Mouse (Mus musculus) limb, embryonic 14.5 days (tissue): ENCODE measurements around the gene Flt1. TPM values are rescaled to one million over a fixed set of nuclear protein-coding genes. Genes with fewer than 3 reads are reported as not detected.
"Not testable (repeated sequence)": the region's sequence is repeated elsewhere in the genome, so short reads cannot be mapped to it uniquely, and the experiment has no call there.

ENCODE experiments used
- ATAC-seq: fragments of 200-750 bp; cut with Nextera tagmentation; 2 replicates; pipeline ENCODE4 v1.8.0; 2017; ENCODE audit warnings: low read depth, moderate number of reproducible peaks, moderate TSS enrichment; ENCODE audit not compliant: low FRiP score
- DNase-seq: peaks from one replicate; pipeline ENCODE4 v3.0.0-alpha.2; 2015; ENCODE audit warnings: low spot score
- H3K27ac ChIP-seq: fragments of 300-500 bp; sonication (generic); replicated peaks from 2 replicates; pipeline ENCODE4 v1.5.1; 2014; ENCODE audit warnings: low read depth, mild to moderate bottlenecking, low read length, moderate library complexity, mixed read lengths
- H3K27me3 ChIP-seq: fragments of 300-500 bp; sonication (generic); 2 replicates; pipeline ENCODE4 v1.6.1; 2014; ENCODE audit warnings: low read length, mixed read lengths; ENCODE audit not compliant: control insufficient read depth, insufficient read depth
- H3K36me3 ChIP-seq: fragments of 300-500 bp; sonication (generic); 2 replicates; pipeline ENCODE4 v1.6.1; 2014; ENCODE audit warnings: mild to moderate bottlenecking, low read length, moderate library complexity, mixed read lengths; ENCODE audit not compliant: control insufficient read depth, insufficient read depth
- H3K4me1 ChIP-seq: fragments of 300-500 bp; sonication (generic); 2 replicates; pipeline ENCODE4 v1.6.1; 2014; ENCODE audit warnings: antibody characterized with exemption, low read length, mixed read lengths; ENCODE audit not compliant: control insufficient read depth, insufficient read depth
- H3K4me2 ChIP-seq: fragments of 300-500 bp; sonication (generic); replicated peaks from 2 replicates; pipeline ENCODE4 v1.6.1; 2014; ENCODE audit warnings: low read depth, mild to moderate bottlenecking, low read length, moderate library complexity; ENCODE audit not compliant: severe bottlenecking
- H3K4me3 ChIP-seq: fragments of 300-500 bp; sonication (generic); replicated peaks from 2 replicates; pipeline ENCODE4 v1.5.1; 2014; ENCODE audit warnings: low read length
- H3K9ac ChIP-seq: fragments of 300-500 bp; sonication (generic); 2 replicates; pipeline ENCODE4 v1.6.1; 2014; ENCODE audit warnings: mild to moderate bottlenecking, low read depth, low read length, moderate library complexity; ENCODE audit not compliant: severe bottlenecking
- H3K9me3 ChIP-seq: fragments of 300-500 bp; sonication (generic); 2 replicates; pipeline ENCODE4 v1.6.1; 2016; ENCODE audit warnings: low read length; ENCODE audit not compliant: control insufficient read depth
- POLR2A ChIP-seq: fragments of 200-500 bp; IDR thresholded peaks from 2 replicates; pipeline ENCODE4 v1.8.0; 2012; ENCODE audit warnings: inconsistent platforms, mild to moderate bottlenecking, moderate library complexity, borderline replicate concordance; ENCODE audit not compliant: insufficient read depth, insufficient read length; ENCODE audit errors: extremely low read depth
- whole genome bisulfite sequencing: fragments of 180-500 bp; shearing (Covaris S2); extraction: QIAGEN DNeasy Blood & Tissue Kit; methylation state at CpG from one replicate; pipeline ENCODE4 v1.1.7; 2014; 5-methylcytosine and 5-hydroxymethylcytosine counted together
- polyA plus RNA-seq, 2 experiments: library from polyadenylated mRNA; depleted of rRNA in 1 of 2; stranded (reverse) in 1 of 2; unstranded in 1 of 2; fragments of >200 nt; fragmentation: Nextera tagmentation in 1 of 2; extraction: Ambion mirVana in 1 of 2; gene quantifications; 2 replicates each; pipeline versions ENCODE4 v1.2.1 to v1.2.3; 2012 to 2014

Flt1 gene
- polyA plus RNA-seq, 2 experiments, result 6.3 to 12.3 TPM

GRCm38 (mm10) chr5:147620178-147620577 is 105.6 kb downstream of the Flt1 start:
- H3K4me1 ChIP-seq, result peaks cover 5% of the 10 kb centered on the region; the same call in 1 of the 2 replicates
- TF ChIP-seq POLR2A, result no peak
- H3K36me3 ChIP-seq, result no peaks in the 10 kb centered on the region
- 3% methylated on average over 2 of the region's 2 CpGs for WGBS
- no peak overlapping the region for H3K4me2 ChIP-seq
- H3K4me3 ChIP-seq, result no peak overlapping the region
- DNase-seq (peak; percentile 11), ATAC-seq (peak; percentile 63; the same call in 1 of the 2 replicates)
- no peak overlapping the region for H3K27ac ChIP-seq
- no peaks in the 10 kb centered on the region for H3K27me3 ChIP-seq
- H3K9me3 ChIP-seq, result no peaks in the 10 kb centered on the region
- no peak overlapping the region for H3K9ac ChIP-seq

GRCm38 (mm10) chr5:147618243-147618642 is 107.6 kb downstream of the Flt1 start:
- no peak overlapping the region for H3K9ac ChIP-seq
- TF ChIP-seq POLR2A, result no peak
- ATAC-seq (no peak), DNase-seq (no peak)
- no peak overlapping the region for H3K4me2 ChIP-seq
- H3K27me3 ChIP-seq, result no peaks in the 10 kb centered on the region
- H3K36me3 ChIP-seq, result no peaks in the 10 kb centered on the region
- whole genome bisulfite sequencing, result 83% methylated on average over 10 of the region's 10 CpGs
- H3K27ac ChIP-seq, result no peak overlapping the region
- no peak overlapping the region for H3K4me3 ChIP-seq
- no peaks in the 10 kb centered on the region for H3K9me3 ChIP-seq
- H3K4me1 ChIP-seq, result peaks cover 5% of the 10 kb centered on the region; the same call in 1 of the 2 replicates

- Histone ChIP-seq H3K27ac (no peak overlapping the region), H3K4me3 (no peak overlapping the region), H3K9ac (no peak overlapping the region), H3K27me3 (no peaks in the 10 kb centered on the region), H3K4me2 (no peak overlapping the region), H3K4me1 (peaks cover 5% of the 10 kb centered on the region), H3K36me3 (no peaks in the 10 kb centered on the region), H3K9me3 (no peaks in the 10 kb centered on the region)
- DNase-seq (no peak), ATAC-seq (no peak)
- no peak for TF ChIP-seq POLR2A
- WGBS, result 77% methylated on average over 3 of the region's 3 CpGs
Observed at GRCm38 (mm10) chr5:147616450-147616849, 109.4 kb downstream of the Flt1 start.

GRCm38 (mm10) chr5:147614659-147615058 is 111.2 kb downstream of the Flt1 start:
- DNase-seq (no peak), ATAC-seq (no peak)
- H3K9ac ChIP-seq, result no peak overlapping the region
- no peak overlapping the region for H3K4me2 ChIP-seq
- H3K9me3 ChIP-seq, result no peaks in the 10 kb centered on the region
- 91% methylated on average over 6 of the region's 6 CpGs for WGBS
- no peak overlapping the region for H3K27ac ChIP-seq
- H3K4me1 ChIP-seq, result no peaks in the 10 kb centered on the region; the same call in 1 of the 2 replicates
- no peak for TF ChIP-seq POLR2A
- H3K36me3 ChIP-seq, result no peaks in the 10 kb centered on the region
- H3K4me3 ChIP-seq, result no peak overlapping the region
- no peaks in the 10 kb centered on the region for H3K27me3 ChIP-seq

- H3K4me1 ChIP-seq, H3K27ac ChIP-seq, ATAC-seq, H3K9me3 ChIP-seq, H3K36me3 ChIP-seq, H3K27me3 ChIP-seq, H3K4me3 ChIP-seq, H3K4me2 ChIP-seq, H3K9ac ChIP-seq: not testable (repeated sequence)
- 90% methylated on average over 3 of the region's 3 CpGs for WGBS
- peak; percentile 15 for DNase-seq
Observed at GRCm38 (mm10) chr5:147611348-147611747, 114.5 kb downstream of the Flt1 start.

- H3K9ac ChIP-seq, result no peak overlapping the region
- H3K4me3 ChIP-seq, result no peak overlapping the region
- no peak for DNase-seq
- ATAC-seq, result no peak
- no peak overlapping the region for H3K27ac ChIP-seq
- TF ChIP-seq POLR2A, result no peak
- H3K4me1 ChIP-seq, result no peaks in the 10 kb centered on the region; the same call in 1 of the 2 replicates
- no peaks in the 10 kb centered on the region for H3K27me3 ChIP-seq
- 76% methylated on average over 13 of the region's 13 CpGs for whole genome bisulfite sequencing
- no peaks in the 10 kb centered on the region for H3K9me3 ChIP-seq
- no peak overlapping the region for H3K4me2 ChIP-seq
- H3K36me3 ChIP-seq, result no peaks in the 10 kb centered on the region
Observed at GRCm38 (mm10) chr5:147607256-147607975, 118.4 kb downstream of the Flt1 start.
